In the genomic region with DNA sequence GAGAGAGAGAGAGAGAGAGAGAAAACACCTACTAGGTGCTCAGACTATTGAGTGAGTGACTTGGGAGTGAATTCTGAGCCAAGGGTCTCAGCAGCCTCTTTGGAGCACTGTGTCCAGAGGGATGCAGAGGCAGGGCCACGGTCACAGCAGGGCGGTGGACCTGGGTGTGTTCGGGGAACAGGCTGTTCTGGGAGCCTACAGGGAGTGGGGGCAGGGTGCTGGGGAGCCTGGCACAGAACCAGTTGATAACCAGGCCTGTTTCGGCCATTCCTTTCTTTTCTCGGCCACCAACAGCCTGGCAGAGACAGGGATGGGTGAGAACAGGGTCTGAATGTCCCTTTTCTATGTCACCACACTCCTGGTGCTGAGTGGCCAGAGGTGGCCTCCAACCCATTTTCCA, we compare ENCODE assay signal across 24 mouse cellular contexts. TPM values are rescaled to one million over a fixed set of nuclear protein-coding genes. Genes with fewer than 3 reads are reported as not detected.
DNase-seq lines count a peak whose midpoint lies in the region; ATAC-seq and TF ChIP-seq lines count a peak whose summit lies in the region.
"Had no signal": no experiment of that assay in that cellular context is flagged by ENCODE, and none has a peak within 500 bp of the region (broad histone marks: within the 10 kb centered on the region; RNA-seq: fewer than 3 reads in every experiment).

No protein-coding gene starts in this region.

- no peak overlapping the region for H3K4me3 ChIP-seq in left cerebral cortex, adult 2 months
- H3K4me3 ChIP-seq in heart, embryonic 15.5 days = no peak overlapping the region
- H3K4me3 ChIP-seq in small intestine, adult 2 months (ENCODE audit: low read depth, low read length) = no peak overlapping the region
- H3K4me3 ChIP-seq: forebrain, embryonic 15.5 days; lung, embryonic 15.5 days had no signal

- no peak for ATAC-seq in heart, embryonic 15.5 days (replicated peaks; ENCODE audit: insufficient number of reproducible peaks, insufficient read depth, low FRiP score, low read depth)
- ATAC-seq: forebrain, embryonic 15.5 days; hindbrain, embryonic 16.5 days had no signal

- TF ChIP-seq POLR2A in small intestine, adult 2 months (IDR thresholded peaks at IDR 0.05; ENCODE audit: low read depth, low read length) = no peak

- H3K36me3 ChIP-seq in heart, embryonic 15.5 days = peaks cover 31% of the 10 kb centered on the region
- H3K36me3 ChIP-seq in small intestine, adult 2 months (ENCODE audit: control insufficient read depth, insufficient read depth, low read length) = peaks cover 50% of the 10 kb centered on the region

- H3K4me1 ChIP-seq in heart, embryonic 15.5 days (replicated peaks) = peaks cover 49% of the 10 kb centered on the region
- peaks cover 70% of the 10 kb centered on the region for H3K4me1 ChIP-seq in small intestine, adult 2 months (ENCODE audit: control insufficient read depth, insufficient read depth, insufficient read length, low read length)

- WGBS in heart, embryonic 15.5 days = 50% methylated on average over 5 of the region's 5 CpGs
- 26% methylated on average over 5 of the region's 5 CpGs for WGBS in small intestine, adult 2 months

- no peak overlapping the region for H3K4me2 ChIP-seq in heart, embryonic 15.5 days
- H3K4me2 ChIP-seq: forebrain, embryonic 15.5 days; liver, embryonic 11.5 days; lung, embryonic 15.5 days had no signal

- peak overlapping the region; percentile 64; the same call in 1 of the 2 replicates for H3K27ac ChIP-seq in left cerebral cortex, adult 2 months
- H3K27ac ChIP-seq in heart, embryonic 15.5 days = peak overlapping the region; percentile 79
- peak overlapping the region; percentile 99 for H3K27ac ChIP-seq in small intestine, adult 2 months (ENCODE audit: insufficient read depth, low read depth, low read length)
- H3K27ac ChIP-seq: forebrain, embryonic 15.5 days; lung, embryonic 15.5 days had no signal

- 0 out of 2 replicates have a peak overlapping the region, but pooled peaks have one; percentile 27 for H3K9ac ChIP-seq in heart, embryonic 15.5 days
- H3K9ac ChIP-seq: forebrain, embryonic 15.5 days; lung, embryonic 15.5 days had no signal

- no peaks in the 10 kb centered on the region for H3K27me3 ChIP-seq in heart, embryonic 15.5 days
- H3K27me3 ChIP-seq in small intestine, adult 2 months (ENCODE audit: control insufficient read depth, insufficient read depth, low read length) = no peaks in the 10 kb centered on the region
- H3K27me3 ChIP-seq: forebrain, embryonic 15.5 days; lung, embryonic 15.5 days had no signal

- TF ChIP-seq CTCF in left cerebral cortex, adult 2 months (IDR thresholded peaks at IDR 0.05) = no peak
- no peak for TF ChIP-seq CTCF in small intestine, adult 2 months (IDR thresholded peaks at IDR 0.05; ENCODE audit: extremely low read depth, insufficient read length, insufficient replicate concordance, low read depth, low read length)

- DNase-seq in heart, adult 18-20 months = peak; percentile 29 to 54
- no peak for DNase-seq in heart, adult 9 months (ENCODE audit: low spot score in 2 of 2)
- no peak for DNase-seq in left cerebral cortex, adult 2 months (ENCODE audit: extremely low spot score in 1 of 2, low spot score in 2 of 2)
- no peak for DNase-seq in left cerebral cortex, postnatal 36 days (ENCODE audit: low spot score in 2 of 2)
- DNase-seq in adrenal gland, postnatal 14 days = no peak
- DNase-seq: adrenal gland, adult 8-10 months; cerebellum, adult 11 months; kidney, adult 2 months; kidney, postnatal 4 days; left cerebral cortex, postnatal 4 days; right cerebral cortex, adult 18-20 months; spleen, adult 18-20 months; thymus, postnatal 4 days had no signal

- intact Hi-C loops in left cerebral cortex, adult 2 months (cut with DNase I) = no loop called here
- intact Hi-C loops in left cerebral cortex, postnatal 36 days (cut with DNase I) = no loop called here

- H3K9me3 ChIP-seq in heart, embryonic 15.5 days (replicated peaks) = no peaks in the 10 kb centered on the region
- H3K9me3 ChIP-seq: forebrain, embryonic 15.5 days; lung, embryonic 15.5 days had no signal

RNA-seq across cellular contexts. Expression of a gene that starts 11.9 kb away (rescaled TPM):
- 10 to 100 TPM; 21.7 to 22.8 TPM for total RNA-seq in heart, adult 18-20 months (2021)
- total RNA-seq in left cerebral cortex, adult 2 months (2021) = 100 to 1,000 TPM; 271 to 279 TPM
- 100 to 1,000 TPM; 233 to 306 TPM for total RNA-seq in left cerebral cortex, postnatal 36 days (2021)
- 62.0 and 79.3 TPM in 2 replicates for polyA plus RNA-seq in heart, embryonic 15.5 days (2015; fragmentation: Nextera tagmentation; extraction: Ambion mirVana)
- polyA plus RNA-seq in small intestine, adult 2 months (2012; rRNA removed) = 188 and 423 TPM in 2 replicates
- total RNA-seq in adrenal gland, postnatal 14 days (2021) = 21.4 and 28.2 TPM in 2 replicates

RNA-seq across cellular contexts. Expression of a gene that starts 16.7 kb away (rescaled TPM):
- total RNA-seq in heart, adult 18-20 months (2021) = not detected
- not detected for total RNA-seq in left cerebral cortex, adult 2 months (2021)
- not detected for total RNA-seq in left cerebral cortex, postnatal 36 days (2021)
- polyA plus RNA-seq in heart, embryonic 15.5 days (2015; fragmentation: Nextera tagmentation; extraction: Ambion mirVana) = not detected in 2 replicates
- polyA plus RNA-seq in small intestine, adult 2 months (2012; rRNA removed) = 13.9 and 8,604 TPM in 2 replicates
- not detected in 2 replicates for total RNA-seq in adrenal gland, postnatal 14 days (2021)
- total RNA-seq: adrenal gland, adult 8-10 months; granulocyte monocyte progenitor cell, adult 5-6 weeks; layer of hippocampus, postnatal 14 days; left cerebral cortex, postnatal 4 days; megakaryocyte-erythroid progenitor cell, adult 5-6 weeks had no signal
- polyA plus RNA-seq: brain, embryonic 14.5 days; forebrain, embryonic 15.5 days; hindbrain, embryonic 16.5 days; kidney, adult 2 months; liver, embryonic 11.5 days; lung, embryonic 15.5 days; neural tube, embryonic 11.5 days had no signal

RNA-seq across cellular contexts. Expression of a gene that starts 36.9 kb away (rescaled TPM):
- not detected for total RNA-seq in heart, adult 18-20 months (2021)
- not detected for total RNA-seq in left cerebral cortex, adult 2 months (2021)
- not detected for total RNA-seq in left cerebral cortex, postnatal 36 days (2021)
- 0.35 TPM in 1 of 2 replicates, not detected in the other for polyA plus RNA-seq in heart, embryonic 15.5 days (2015; fragmentation: Nextera tagmentation; extraction: Ambion mirVana)
- 124 and 65,009 TPM in 2 replicates for polyA plus RNA-seq in small intestine, adult 2 months (2012; rRNA removed)
- total RNA-seq in adrenal gland, postnatal 14 days (2021) = 0.56 TPM in 1 of 2 replicates, not detected in the other
- total RNA-seq: adrenal gland, adult 8-10 months; granulocyte monocyte progenitor cell, adult 5-6 weeks; layer of hippocampus, postnatal 14 days; left cerebral cortex, postnatal 4 days; megakaryocyte-erythroid progenitor cell, adult 5-6 weeks had no signal
- polyA plus RNA-seq: forebrain, embryonic 15.5 days; hindbrain, embryonic 16.5 days; liver, embryonic 11.5 days; lung, embryonic 15.5 days; neural tube, embryonic 11.5 days had no signal

Comparison
In these comparisons a context has a peak if more than half of its experiments do, and no peak if none do; other contexts are left out.
1. DNase-seq: peak in heart, adult 18-20 months (2 of 2); none in heart, adult 9 months (0 of 2), left cerebral cortex, adult 2 months (0 of 2), left cerebral cortex, postnatal 36 days (0 of 2) and adrenal gland, postnatal 14 days (single experiment).
2. Peak in every context shown above with its lines, with median percentiles within 50 percentile points of each other: H3K27ac ChIP-seq.